Mouse (Mus musculus) hindbrain, embryonic 15.5 days (tissue): ENCODE results near the gene Cep126. TPM values are rescaled to one million over a fixed set of nuclear protein-coding genes. Genes with fewer than 3 reads are reported as not detected.

Source experiments
- ATAC-seq: fragments of 200-750 bp; cut with Nextera tagmentation; 2 replicates; pipeline ENCODE4 v1.8.0; 2017; ENCODE audit warnings: low read depth, moderate number of reproducible peaks, moderate TSS enrichment; ENCODE audit not compliant: low FRiP score
- H3K27ac ChIP-seq: fragments of 300-500 bp; sonication (generic); replicated peaks from 2 replicates; pipeline ENCODE4 v1.5.1; 2015; ENCODE audit warnings: mild to moderate bottlenecking, inconsistent platforms
- H3K27me3 ChIP-seq: fragments of 300-500 bp; sonication (generic); 2 replicates; pipeline ENCODE4 v1.6.1; 2015; ENCODE audit warnings: control low read depth, inconsistent platforms
- H3K36me3 ChIP-seq: fragments of 300-500 bp; sonication (generic); 2 replicates; pipeline ENCODE4 v1.6.1; 2015; ENCODE audit warnings: control low read depth, inconsistent platforms
- H3K4me1 ChIP-seq: fragments of 300-500 bp; sonication (generic); replicated peaks from 2 replicates; pipeline ENCODE4 v1.6.1; 2015; ENCODE audit warnings: control low read depth, inconsistent platforms
- H3K4me2 ChIP-seq: fragments of 300-500 bp; sonication (generic); 2 replicates; pipeline ENCODE4 v1.6.1; 2015; ENCODE audit warnings: moderate library complexity, mild to moderate bottlenecking, inconsistent platforms
- H3K4me3 ChIP-seq: fragments of 300-500 bp; sonication (generic); 2 replicates; pipeline ENCODE4 v1.5.1; 2015; ENCODE audit warnings: mild to moderate bottlenecking, inconsistent platforms
- H3K9ac ChIP-seq: fragments of 300-500 bp; sonication (generic); 2 replicates; pipeline ENCODE4 v1.6.1; 2015; ENCODE audit warnings: inconsistent platforms
- H3K9me3 ChIP-seq: fragments of 300-500 bp; sonication (generic); 2 replicates; pipeline ENCODE4 v1.6.1; 2016; ENCODE audit warnings: control low read depth, inconsistent platforms
- WGBS: fragments of 180-500 bp; shearing (Covaris S2); methylation state at CpG from one replicate; pipeline ENCODE4 v1.1.7; 2015; 5-methylcytosine and 5-hydroxymethylcytosine counted together
- polyA plus RNA-seq: library from polyadenylated mRNA; unstranded; fragments of >200 nt; fragmentation: Nextera tagmentation; extraction: Ambion mirVana; gene quantifications from 2 replicates; pipeline ENCODE4 v1.2.1, GENCODE M21; 2015

Gene Cep126
- polyA plus RNA-seq, 1 experiment from 2014 or later, result 4.0 TPM

- ATAC-seq, result no peak
Measured at GRCm38 (mm10) chr9:8073203-8073755, 60.8 kb downstream of the Cep126 start.

GRCm38 (mm10) chr9:8059636-8060035 lies 74.5 kb downstream of the Cep126 start:
- Histone ChIP-seq H3K4me1 (no peaks in the 10 kb centered on the region), H3K27me3 (no peaks in the 10 kb centered on the region), H3K36me3 (no peaks in the 10 kb centered on the region), H3K27ac (no peak overlapping the region), H3K4me3 (no peak overlapping the region), H3K9me3 (no peaks in the 10 kb centered on the region), H3K9ac (no peak overlapping the region), H3K4me2 (no peak overlapping the region)
- no peak for ATAC-seq
- WGBS, result 81% methylated on average over 3 of the region's 3 CpGs

More at GRCm38 (mm10) chr9:8073203-8073755, 60.8 kb downstream of the Cep126 start:
- no peaks in the 10 kb centered on the region for H3K36me3 ChIP-seq
- H3K27ac ChIP-seq, result no peak overlapping the region
- 96% methylated on average over 3 of the region's 3 CpGs for WGBS
- H3K4me2 ChIP-seq, result no peak overlapping the region
- no peaks in the 10 kb centered on the region for H3K4me1 ChIP-seq
- no peak overlapping the region for H3K4me3 ChIP-seq
- no peaks in the 10 kb centered on the region for H3K27me3 ChIP-seq
- no peak overlapping the region for H3K9ac ChIP-seq
- H3K9me3 ChIP-seq, result no peaks in the 10 kb centered on the region

GRCm38 (mm10) chr9:8054831-8055230 lies 79.3 kb downstream of the Cep126 start:
- Histone ChIP-seq H3K27me3 (no peaks in the 10 kb centered on the region), H3K36me3 (no peaks in the 10 kb centered on the region), H3K27ac (no peak overlapping the region), H3K9ac (no peak overlapping the region), H3K4me2 (no peak overlapping the region), H3K4me1 (no peaks in the 10 kb centered on the region), H3K4me3 (no peak overlapping the region), H3K9me3 (no peaks in the 10 kb centered on the region)
- 55% methylated on average over 1 of the region's 1 CpGs for WGBS
- ATAC-seq, result no peak

- H3K4me1 ChIP-seq, result peaks cover 16% of the 10 kb centered on the region
- peak overlapping the region; percentile 91 for H3K4me3 ChIP-seq
- H3K9me3 ChIP-seq, result no peaks in the 10 kb centered on the region
- ATAC-seq, result peak; percentile 65
- peaks cover 6% of the 10 kb centered on the region; the same call in 1 of the 2 replicates for H3K36me3 ChIP-seq
- WGBS, result 17% methylated on average over 5 of the region's 5 CpGs
- peak overlapping the region; percentile 95 for H3K27ac ChIP-seq
- peak overlapping the region; percentile 68 for H3K4me2 ChIP-seq
- no peaks in the 10 kb centered on the region for H3K27me3 ChIP-seq
- H3K9ac ChIP-seq, result no peak overlapping the region
Measured at GRCm38 (mm10) chr9:8043044-8043387, 91.1 kb downstream of the Cep126 start.

GRCm38 (mm10) chr9:8042338-8043043 lies 91.6 kb downstream of the Cep126 start, which contains the start of gene Cfap300:
TSS of gene Cfap300 (minus strand) at chr9:8042823.
- under 1% methylated on average over 39 of the region's 39 CpGs for WGBS
- Histone ChIP-seq H3K4me1 (peaks cover 16% of the 10 kb centered on the region), H3K9me3 (no peaks in the 10 kb centered on the region), H3K4me3 (peak within 1 kb of the TSS; percentile 91), H3K9ac (peak within 1 kb of the TSS; percentile 91), H3K27ac (peak within 1 kb of the TSS; percentile 95), H3K4me2 (peak within 1 kb of the TSS; percentile 68), H3K36me3 (peaks cover 6% of the 10 kb centered on the region; the same call in 1 of the 2 replicates), H3K27me3 (no peaks in the 10 kb centered on the region)
- peak; percentile 99 for ATAC-seq

GRCm38 (mm10) chr9:8035546-8035945 lies 98.5 kb downstream of the Cep126 start:
- Histone ChIP-seq H3K27ac (no peak overlapping the region), H3K4me3 (no peak overlapping the region), H3K36me3 (peaks cover 5% of the 10 kb centered on the region; the same call in 1 of the 2 replicates), H3K9me3 (no peaks in the 10 kb centered on the region), H3K4me2 (no peak overlapping the region), H3K4me1 (no peaks in the 10 kb centered on the region), H3K27me3 (no peaks in the 10 kb centered on the region), H3K9ac (no peak overlapping the region)
- WGBS, result 43% methylated on average over 7 of the region's 7 CpGs
- ATAC-seq, result no peak

- WGBS, result 66% methylated on average over 4 of the region's 4 CpGs
- Histone ChIP-seq H3K9ac (no peak overlapping the region), H3K4me2 (no peak overlapping the region), H3K27me3 (no peaks in the 10 kb centered on the region), H3K9me3 (no peaks in the 10 kb centered on the region), H3K4me1 (no peaks in the 10 kb centered on the region), H3K27ac (no peak overlapping the region), H3K4me3 (no peak overlapping the region), H3K36me3 (peaks cover under 1% of the 10 kb centered on the region; the same call in 1 of the 2 replicates)
- ATAC-seq, result no peak
Measured at GRCm38 (mm10) chr9:8035091-8035490, 99.0 kb downstream of the Cep126 start.

GRCm38 (mm10) chr9:8034143-8034542 lies 100.0 kb downstream of the Cep126 start:
- no peaks in the 10 kb centered on the region for H3K4me1 ChIP-seq
- WGBS, result 100% methylated on average over 1 of the region's 1 CpGs
- no peak overlapping the region for H3K9ac ChIP-seq

GRCm38 (mm10) chr9:8032847-8033246 lies 101.2 kb downstream of the Cep126 start:
- no peak overlapping the region for H3K27ac ChIP-seq
- H3K36me3 ChIP-seq, result no peaks in the 10 kb centered on the region; the same call in 1 of the 2 replicates
- no peak overlapping the region for H3K9ac ChIP-seq
- H3K27me3 ChIP-seq, result no peaks in the 10 kb centered on the region
- H3K4me2 ChIP-seq, result no peak overlapping the region
- H3K4me3 ChIP-seq, result no peak overlapping the region
- 68% methylated on average over 5 of the region's 5 CpGs for WGBS
- no peaks in the 10 kb centered on the region for H3K9me3 ChIP-seq
- ATAC-seq, result 0 out of 2 replicates have a peak, but pooled peaks have one; percentile 11
- H3K4me1 ChIP-seq, result no peaks in the 10 kb centered on the region

More at GRCm38 (mm10) chr9:8034143-8034542, 100.0 kb downstream of the Cep126 start:
- H3K27me3 ChIP-seq, result no peaks in the 10 kb centered on the region
- ATAC-seq, result no peak
- H3K36me3 ChIP-seq, result no peaks in the 10 kb centered on the region; the same call in 1 of the 2 replicates
- H3K9me3 ChIP-seq, result no peaks in the 10 kb centered on the region
- H3K4me3 ChIP-seq, result no peak overlapping the region
- H3K4me2 ChIP-seq, result no peak overlapping the region
- no peak overlapping the region for H3K27ac ChIP-seq

Other genes starting within 250 kb of the Cep126 start
- 8.3 and 11.0 TPM in 2 replicates for gene Yap1, start 129.7 kb downstream of the Cep126 start, polyA plus RNA-seq
- 16.0 and 16.7 TPM in 2 replicates for gene Cfap300, start 91.5 kb downstream of the Cep126 start, polyA plus RNA-seq